8 mouse cellular contexts compared by ENCODE assay signal in the genomic region with DNA sequence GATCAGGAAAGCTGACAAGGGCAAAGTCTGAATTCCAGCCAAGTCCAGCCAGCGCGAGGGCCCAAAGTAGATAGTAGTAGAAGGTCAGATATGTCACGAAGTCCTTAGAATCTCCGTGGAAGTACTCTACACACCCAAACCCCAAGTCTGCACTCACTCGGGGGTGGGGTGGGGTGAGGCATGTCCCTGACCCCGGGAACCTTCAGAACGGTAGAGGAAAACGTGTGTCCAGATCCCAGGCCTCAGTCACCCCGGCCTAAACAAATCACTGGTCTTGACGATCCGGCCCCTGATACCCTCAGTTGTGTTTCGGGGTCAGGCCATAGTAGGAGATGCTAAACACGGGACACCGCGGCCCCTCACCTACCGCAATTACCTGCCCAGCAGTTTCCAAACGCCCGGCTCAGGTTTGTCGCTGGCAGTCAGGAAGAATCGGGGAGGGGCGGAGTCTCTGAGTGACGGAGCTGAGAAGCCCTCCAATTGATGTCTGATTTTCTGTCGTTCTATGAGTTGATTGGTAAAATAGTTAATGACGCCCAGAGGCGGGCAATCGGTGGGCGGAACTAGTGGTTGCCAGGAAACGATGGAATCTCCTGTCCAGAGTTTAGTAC. TPM values are rescaled to one million over a fixed set of nuclear protein-coding genes. Genes with fewer than 3 reads are reported as not detected.
A peak's percentile ranks its signal among the peaks of the same experiment; 100 is the strongest.
DNase-seq lines count a peak whose midpoint lies in the region; ATAC-seq lines count a peak whose summit lies in the region.

TSS of gene Ccdc32 (minus strand) at position 453 of the 611 bp plus-strand sequence.

- no peaks in the 10 kb centered on the region for H3K9me3 ChIP-seq in forebrain, embryonic 14.5 days (replicated peaks; ENCODE audit: control insufficient read depth, low read length)
- no peaks in the 10 kb centered on the region for H3K9me3 ChIP-seq in neural tube, embryonic 15.5 days (replicated peaks)

- intact Hi-C loops in heart, postnatal 14 days (cut with DNase I), result no loop called here

- under 1% methylated on average over 28 of the region's 28 CpGs for WGBS in forebrain, embryonic 14.5 days
- 1% methylated on average over 28 of the region's 28 CpGs for WGBS in neural tube, embryonic 15.5 days

- H3K4me1 ChIP-seq in forebrain, embryonic 14.5 days (ENCODE audit: control insufficient read depth, insufficient read depth, low read length), result peaks cover 5% of the 10 kb centered on the region; the same call in 1 of the 2 replicates
- H3K4me1 ChIP-seq in neural tube, embryonic 15.5 days, result peaks cover 22% of the 10 kb centered on the region

- peak; percentile 98 for ATAC-seq in forebrain, embryonic 14.5 days
- peak; percentile 97 for ATAC-seq in neural tube, embryonic 15.5 days (ENCODE audit: low FRiP score)

- no peak within 1 kb of the TSS for H3K27ac ChIP-seq in forebrain, embryonic 14.5 days (ENCODE audit: low read depth, low read length)
- H3K27ac ChIP-seq in neural tube, embryonic 15.5 days (replicated peaks), result no peak within 1 kb of the TSS

- no peaks in the 10 kb centered on the region for H3K27me3 ChIP-seq in forebrain, embryonic 14.5 days (replicated peaks; ENCODE audit: control insufficient read depth, insufficient read depth, low read length)
- H3K27me3 ChIP-seq in neural tube, embryonic 15.5 days (replicated peaks), result 0 out of 2 replicates have a peak, but pooled peaks cover 7% of the 10 kb centered on the region

- H3K36me3 ChIP-seq in forebrain, embryonic 14.5 days (ENCODE audit: control insufficient read depth, insufficient read depth, low read length), result 0 out of 2 replicates have a peak, but pooled peaks cover 5% of the 10 kb centered on the region
- peaks cover 6% of the 10 kb centered on the region; the same call in 1 of the 2 replicates for H3K36me3 ChIP-seq in neural tube, embryonic 15.5 days

- peak within 1 kb of the TSS; percentile 63 for H3K4me3 ChIP-seq in forebrain, embryonic 14.5 days (ENCODE audit: low read depth, low read length)
- peak within 1 kb of the TSS; percentile 74 for H3K4me3 ChIP-seq in neural tube, embryonic 15.5 days (replicated peaks)

- peak within 1 kb of the TSS; percentile 76 for H3K9ac ChIP-seq in forebrain, embryonic 14.5 days (ENCODE audit: low read length)
- peak within 1 kb of the TSS; percentile 69 for H3K9ac ChIP-seq in neural tube, embryonic 15.5 days (replicated peaks)

- H3K4me2 ChIP-seq in forebrain, embryonic 14.5 days (ENCODE audit: low read length), result peak within 1 kb of the TSS; percentile 83
- peak within 1 kb of the TSS; percentile 79 for H3K4me2 ChIP-seq in neural tube, embryonic 15.5 days

- DNase-seq in ES-CJ7 (ENCODE audit: low read depth, low spot score), result peak; percentile 93
- peak; percentile 88 for DNase-seq in cerebellum, adult 11 months
- DNase-seq in forebrain, embryonic 14.5 days (ENCODE audit: low spot score), result peak; percentile 97
- DNase-seq in heart, postnatal 14 days, result peak; percentile 91 to 95
- DNase-seq in layer of hippocampus, adult 11-12 months (ENCODE audit: low spot score), result peak; percentile 97
- peak; percentile 98 for DNase-seq in lung, adult 18-20 months
- DNase-seq in testis, postnatal 14 days (ENCODE audit: low spot score), result peak; percentile 91

RNA-seq across cellular contexts. Expression of gene Ccdc32, which starts in this region (rescaled TPM):
- polyA plus RNA-seq in forebrain, embryonic 14.5 days (2014; fragmentation: Nextera tagmentation; extraction: Ambion mirVana), result 39.4 and 41.6 TPM in 2 replicates
- total RNA-seq in heart, postnatal 14 days (2021), result 10 to 100 TPM; 12.8 TPM
- polyA plus RNA-seq in neural tube, embryonic 15.5 days (2015; fragmentation: Nextera tagmentation; extraction: Ambion mirVana), result 40.7 and 41.2 TPM in 2 replicates
